17 mouse cellular contexts compared by ENCODE assay signal in genomic region chr2:130388796-130389195, GRCm38 (mm10). TPM values are rescaled to one million over a fixed set of nuclear protein-coding genes. Genes with fewer than 3 reads are reported as not detected.
A peak's percentile ranks its signal among the peaks of the same experiment; 100 is the strongest.
DNase-seq lines count a peak whose midpoint lies in the region; ATAC-seq and TF ChIP-seq lines count a peak whose summit lies in the region.
"Had no signal": no experiment of that assay in that cellular context is flagged by ENCODE, and none has a peak within 500 bp of the region (broad histone marks: within the 10 kb centered on the region; RNA-seq: fewer than 3 reads in every experiment).

No protein-coding gene starts in this region.

- in situ Hi-C loops in ES-E14 (cut with MboI; ENCODE audit: low sequenced_read_pairs in 2 of 2, unreplicated experiment in 2 of 2) = no loop called here

- H3K9me3 ChIP-seq in forebrain, embryonic 14.5 days (replicated peaks; ENCODE audit: control insufficient read depth, low read length) = no peaks in the 10 kb centered on the region
- no peaks in the 10 kb centered on the region for H3K9me3 ChIP-seq in forebrain, embryonic 13.5 days (replicated peaks)
- no peaks in the 10 kb centered on the region for H3K9me3 ChIP-seq in liver, postnatal 0 days (ENCODE audit: low read length)
- H3K9me3 ChIP-seq in liver, embryonic 11.5 days (ENCODE audit: control insufficient read depth, low read length) = no peaks in the 10 kb centered on the region
- no peaks in the 10 kb centered on the region for H3K9me3 ChIP-seq in ES-E14 (ENCODE audit: control insufficient read depth, insufficient read depth, low read depth, low read length)
- H3K9me3 ChIP-seq in neural tube, embryonic 15.5 days (replicated peaks) = no peaks in the 10 kb centered on the region
- H3K9me3 ChIP-seq: embryonic facial prominence, embryonic 15.5 days; liver, embryonic 13.5 days; midbrain, embryonic 15.5 days had no signal

- no peak overlapping the region for H3K4me2 ChIP-seq in forebrain, embryonic 14.5 days (ENCODE audit: low read length)
- no peak overlapping the region for H3K4me2 ChIP-seq in forebrain, embryonic 13.5 days
- H3K4me2 ChIP-seq in liver, postnatal 0 days (ENCODE audit: low read depth, low read length) = no peak overlapping the region
- H3K4me2 ChIP-seq in liver, embryonic 11.5 days = no peak overlapping the region
- no peak overlapping the region for H3K4me2 ChIP-seq in neural tube, embryonic 15.5 days
- H3K4me2 ChIP-seq: embryonic facial prominence, embryonic 15.5 days; liver, embryonic 13.5 days; midbrain, embryonic 15.5 days had no signal

- ATAC-seq in forebrain, embryonic 14.5 days = no peak
- ATAC-seq in forebrain, embryonic 13.5 days = no peak
- ATAC-seq in liver, postnatal 0 days = no peak
- ATAC-seq in liver, embryonic 11.5 days (replicated peaks; ENCODE audit: low FRiP score) = no peak
- ATAC-seq in neural tube, embryonic 15.5 days (ENCODE audit: low FRiP score) = no peak
- ATAC-seq: inflammation-experienced regulatory T-cells, adult 6 months; midbrain, embryonic 15.5 days had no signal

- H3K4me1 ChIP-seq in forebrain, embryonic 14.5 days (ENCODE audit: control insufficient read depth, insufficient read depth, low read length) = no peaks in the 10 kb centered on the region
- no peaks in the 10 kb centered on the region for H3K4me1 ChIP-seq in forebrain, embryonic 13.5 days
- no peaks in the 10 kb centered on the region for H3K4me1 ChIP-seq in liver, postnatal 0 days (ENCODE audit: insufficient read depth)
- H3K4me1 ChIP-seq in liver, embryonic 11.5 days (replicated peaks; ENCODE audit: control insufficient read depth, insufficient read depth, low read length) = no peaks in the 10 kb centered on the region
- no peaks in the 10 kb centered on the region for H3K4me1 ChIP-seq in ES-E14 (ENCODE audit: control insufficient read depth in 2 of 2, insufficient read depth in 2 of 2, low read length in 2 of 2, poor library complexity in 1 of 2)
- no peaks in the 10 kb centered on the region for H3K4me1 ChIP-seq in neural tube, embryonic 15.5 days
- H3K4me1 ChIP-seq: embryonic facial prominence, embryonic 15.5 days; liver, embryonic 13.5 days; midbrain, embryonic 15.5 days had no signal

- no peaks in the 10 kb centered on the region for H3K36me3 ChIP-seq in forebrain, embryonic 14.5 days (ENCODE audit: control insufficient read depth, insufficient read depth, low read length)
- H3K36me3 ChIP-seq in forebrain, embryonic 13.5 days (ENCODE audit: poor library complexity, severe bottlenecking) = peaks cover 14% of the 10 kb centered on the region
- no peaks in the 10 kb centered on the region for H3K36me3 ChIP-seq in liver, postnatal 0 days (replicated peaks; ENCODE audit: insufficient read depth, low read length)
- peaks cover 2% of the 10 kb centered on the region; the same call in 1 of the 2 replicates for H3K36me3 ChIP-seq in liver, embryonic 11.5 days (ENCODE audit: control insufficient read depth, insufficient read depth, low read length)
- peaks cover 6% of the 10 kb centered on the region for H3K36me3 ChIP-seq in ES-E14 (ENCODE audit: control insufficient read depth, insufficient read depth, low read length, poor library complexity, severe bottlenecking)
- H3K36me3 ChIP-seq in neural tube, embryonic 15.5 days = peaks cover 16% of the 10 kb centered on the region
- H3K36me3 ChIP-seq: liver, embryonic 13.5 days; midbrain, embryonic 15.5 days had no signal

- DNase-seq in forebrain, embryonic 14.5 days (ENCODE audit: low spot score) = peak; percentile 22
- no peak for DNase-seq in liver, postnatal 0 days
- DNase-seq in liver, embryonic 11.5 days (ENCODE audit: low spot score) = no peak
- no peak for DNase-seq in ES-E14 (ENCODE audit: low read depth, low spot score)
- peak; percentile 19 for DNase-seq in mesoderm, embryonic 11.5 days (ENCODE audit: low read depth, low spot score)
- no peak for DNase-seq in ovary, postnatal 36 days (ENCODE audit: low spot score)
- DNase-seq: cerebellum, adult 11-12 months; liver, embryonic 13.5 days; spleen, adult 18-20 months had no signal

- H3K27ac ChIP-seq in forebrain, embryonic 14.5 days (ENCODE audit: low read depth, low read length) = no peak overlapping the region
- H3K27ac ChIP-seq in forebrain, embryonic 13.5 days = no peak overlapping the region
- H3K27ac ChIP-seq in liver, postnatal 0 days (ENCODE audit: low read depth) = no peak overlapping the region
- no peak overlapping the region for H3K27ac ChIP-seq in liver, embryonic 11.5 days (ENCODE audit: low read depth, low read length)
- no peak overlapping the region for H3K27ac ChIP-seq in ES-E14 (ENCODE audit: insufficient read depth, low read depth, low read length, poor library complexity, severe bottlenecking)
- H3K27ac ChIP-seq in neural tube, embryonic 15.5 days (replicated peaks) = no peak overlapping the region
- H3K27ac ChIP-seq: embryonic facial prominence, embryonic 15.5 days; liver, embryonic 13.5 days; midbrain, embryonic 15.5 days had no signal

- H3K9ac ChIP-seq in forebrain, embryonic 14.5 days (ENCODE audit: low read length) = no peak overlapping the region
- no peak overlapping the region for H3K9ac ChIP-seq in forebrain, embryonic 13.5 days
- no peak overlapping the region for H3K9ac ChIP-seq in liver, postnatal 0 days (replicated peaks)
- H3K9ac ChIP-seq in liver, embryonic 11.5 days (ENCODE audit: low read depth, low read length) = no peak overlapping the region
- no peak overlapping the region for H3K9ac ChIP-seq in ES-E14 (ENCODE audit: insufficient read depth, low read depth, low read length, poor library complexity, severe bottlenecking)
- H3K9ac ChIP-seq in neural tube, embryonic 15.5 days (replicated peaks) = no peak overlapping the region
- H3K9ac ChIP-seq: embryonic facial prominence, embryonic 15.5 days; liver, embryonic 13.5 days; midbrain, embryonic 15.5 days had no signal

- no peak for TF ChIP-seq EP300 in liver, postnatal 0 days (IDR thresholded peaks at IDR 0.05; ENCODE audit: low read depth)

- peak; percentile 61 for TF ChIP-seq CTCF in liver, postnatal 0 days (IDR thresholded peaks at IDR 0.05; ENCODE audit: low read depth)

- H3K4me3 ChIP-seq in forebrain, embryonic 14.5 days (ENCODE audit: low read depth, low read length) = no peak overlapping the region
- H3K4me3 ChIP-seq in forebrain, embryonic 13.5 days = no peak overlapping the region
- no peak overlapping the region for H3K4me3 ChIP-seq in liver, postnatal 0 days (ENCODE audit: low read depth, low read length)
- no peak overlapping the region for H3K4me3 ChIP-seq in liver, embryonic 11.5 days (ENCODE audit: low read depth, low read length)
- no peak overlapping the region for H3K4me3 ChIP-seq in ES-E14 (ENCODE audit: insufficient read depth in 1 of 2, low read depth in 1 of 2, low read length in 2 of 2, poor library complexity in 1 of 2, severe bottlenecking in 1 of 2)
- no peak overlapping the region for H3K4me3 ChIP-seq in neural tube, embryonic 15.5 days (replicated peaks)
- H3K4me3 ChIP-seq: embryonic facial prominence, embryonic 15.5 days; liver, embryonic 13.5 days; midbrain, embryonic 15.5 days had no signal

- H3K27me3 ChIP-seq in forebrain, embryonic 14.5 days (replicated peaks; ENCODE audit: control insufficient read depth, insufficient read depth, low read length) = no peaks in the 10 kb centered on the region
- H3K27me3 ChIP-seq in forebrain, embryonic 13.5 days = no peaks in the 10 kb centered on the region
- H3K27me3 ChIP-seq in liver, postnatal 0 days (ENCODE audit: insufficient read depth, low read length) = no peaks in the 10 kb centered on the region
- no peaks in the 10 kb centered on the region for H3K27me3 ChIP-seq in liver, embryonic 11.5 days (replicated peaks; ENCODE audit: control insufficient read depth, insufficient read depth, low read length)
- 0 out of 2 replicates have a peak, but pooled peaks cover 3% of the 10 kb centered on the region for H3K27me3 ChIP-seq in neural tube, embryonic 15.5 days (replicated peaks)
- H3K27me3 ChIP-seq: embryonic facial prominence, embryonic 15.5 days; liver, embryonic 13.5 days; midbrain, embryonic 15.5 days had no signal

- WGBS in forebrain, embryonic 14.5 days = 90% methylated on average over 2 of the region's 2 CpGs
- WGBS in forebrain, embryonic 13.5 days = 69% methylated on average over 2 of the region's 2 CpGs
- 74% methylated on average over 2 of the region's 2 CpGs for WGBS in liver, postnatal 0 days (ENCODE audit: insufficient replicate concordance)
- 70% methylated on average over 2 of the region's 2 CpGs for WGBS in liver, embryonic 11.5 days
- WGBS in neural tube, embryonic 15.5 days = 81% methylated on average over 2 of the region's 2 CpGs

RNA-seq across cellular contexts. Expression of gene Cpxm1, which starts 8.6 kb away (rescaled TPM):
- polyA plus RNA-seq in forebrain, embryonic 14.5 days (2014; fragmentation: Nextera tagmentation; extraction: Ambion mirVana) = 10.1 and 10.9 TPM in 2 replicates
- 11.8 and 12.3 TPM in 2 replicates for polyA plus RNA-seq in forebrain, embryonic 13.5 days (2015; fragmentation: Nextera tagmentation; extraction: Ambion mirVana)
- 1.4 and 1.7 TPM in 2 replicates for polyA plus RNA-seq in liver, postnatal 0 days (2015; fragmentation: Nextera tagmentation; extraction: Ambion mirVana)
- 24.3 and 26.3 TPM in 2 replicates for polyA plus RNA-seq in liver, embryonic 11.5 days (2014; fragmentation: Nextera tagmentation; extraction: Ambion mirVana)
- total RNA-seq in ES-E14 (2012; rRNA removed) = 52.2 and 61.2 TPM in 2 replicates
- polyA plus RNA-seq in neural tube, embryonic 15.5 days (2015; fragmentation: Nextera tagmentation; extraction: Ambion mirVana) = 27.8 and 30.3 TPM in 2 replicates

RNA-seq across cellular contexts. Expression of gene Gm28372, which starts 16.2 kb away (rescaled TPM):
- not detected in 2 replicates for polyA plus RNA-seq in forebrain, embryonic 14.5 days (2014; fragmentation: Nextera tagmentation; extraction: Ambion mirVana)
- 0.09 and 0.34 TPM in 2 replicates for polyA plus RNA-seq in forebrain, embryonic 13.5 days (2015; fragmentation: Nextera tagmentation; extraction: Ambion mirVana)
- not detected in 2 replicates for polyA plus RNA-seq in liver, postnatal 0 days (2015; fragmentation: Nextera tagmentation; extraction: Ambion mirVana)
- polyA plus RNA-seq in liver, embryonic 11.5 days (2014; fragmentation: Nextera tagmentation; extraction: Ambion mirVana) = not detected in 2 replicates
- total RNA-seq in ES-E14 (2012; rRNA removed) = not detected in 2 replicates
- 0.17 TPM in 1 of 2 replicates, not detected in the other for polyA plus RNA-seq in neural tube, embryonic 15.5 days (2015; fragmentation: Nextera tagmentation; extraction: Ambion mirVana)
- total RNA-seq: adrenal gland, adult 18-20 months; layer of hippocampus, postnatal 25 days had no signal
- polyA plus RNA-seq: embryonic facial prominence, embryonic 15.5 days; heart, embryonic 14.5 days; inflammation-experienced regulatory T-cells, adult 6 months; liver, embryonic 13.5 days had no signal

RNA-seq across cellular contexts. Expression of gene 1700020A23Rik, which starts 16.3 kb away (rescaled TPM):
- polyA plus RNA-seq in forebrain, embryonic 14.5 days (2014; fragmentation: Nextera tagmentation; extraction: Ambion mirVana) = not detected in 2 replicates
- polyA plus RNA-seq in forebrain, embryonic 13.5 days (2015; fragmentation: Nextera tagmentation; extraction: Ambion mirVana) = 0.25 and 0.48 TPM in 2 replicates
- not detected in 2 replicates for polyA plus RNA-seq in liver, postnatal 0 days (2015; fragmentation: Nextera tagmentation; extraction: Ambion mirVana)
- not detected in 2 replicates for polyA plus RNA-seq in liver, embryonic 11.5 days (2014; fragmentation: Nextera tagmentation; extraction: Ambion mirVana)
- not detected in 2 replicates for total RNA-seq in ES-E14 (2012; rRNA removed)
- polyA plus RNA-seq in neural tube, embryonic 15.5 days (2015; fragmentation: Nextera tagmentation; extraction: Ambion mirVana) = 0.36 and 0.56 TPM in 2 replicates
- total RNA-seq: adrenal gland, adult 18-20 months; layer of hippocampus, postnatal 25 days had no signal
- polyA plus RNA-seq: heart, embryonic 14.5 days; inflammation-experienced regulatory T-cells, adult 6 months; liver, embryonic 13.5 days; midbrain, embryonic 15.5 days had no signal

RNA-seq across cellular contexts. Expression of gene Tmem239, which starts 17.5 kb away (rescaled TPM):
- polyA plus RNA-seq in forebrain, embryonic 14.5 days (2014; fragmentation: Nextera tagmentation; extraction: Ambion mirVana) = not detected in 2 replicates
- polyA plus RNA-seq in forebrain, embryonic 13.5 days (2015; fragmentation: Nextera tagmentation; extraction: Ambion mirVana) = not detected in 2 replicates
- polyA plus RNA-seq in liver, postnatal 0 days (2015; fragmentation: Nextera tagmentation; extraction: Ambion mirVana) = not detected in 2 replicates
- polyA plus RNA-seq in liver, embryonic 11.5 days (2014; fragmentation: Nextera tagmentation; extraction: Ambion mirVana) = not detected in 2 replicates
- not detected in 2 replicates for total RNA-seq in ES-E14 (2012; rRNA removed)
- polyA plus RNA-seq in neural tube, embryonic 15.5 days (2015; fragmentation: Nextera tagmentation; extraction: Ambion mirVana) = not detected in 2 replicates
- total RNA-seq: adrenal gland, adult 18-20 months; layer of hippocampus, postnatal 25 days had no signal
- polyA plus RNA-seq: embryonic facial prominence, embryonic 15.5 days; heart, embryonic 14.5 days; inflammation-experienced regulatory T-cells, adult 6 months; liver, embryonic 13.5 days had no signal

RNA-seq across cellular contexts. Expression of gene Vps16, which starts 35.3 kb away (rescaled TPM):
- polyA plus RNA-seq in forebrain, embryonic 14.5 days (2014; fragmentation: Nextera tagmentation; extraction: Ambion mirVana) = 92.2 and 99.3 TPM in 2 replicates
- 125 and 130 TPM in 2 replicates for polyA plus RNA-seq in forebrain, embryonic 13.5 days (2015; fragmentation: Nextera tagmentation; extraction: Ambion mirVana)
- 19.4 and 22.8 TPM in 2 replicates for polyA plus RNA-seq in liver, postnatal 0 days (2015; fragmentation: Nextera tagmentation; extraction: Ambion mirVana)
- polyA plus RNA-seq in liver, embryonic 11.5 days (2014; fragmentation: Nextera tagmentation; extraction: Ambion mirVana) = 69.6 and 80.5 TPM in 2 replicates
- 111 and 164 TPM in 2 replicates for total RNA-seq in ES-E14 (2012; rRNA removed)
- 102 TPM in 2 replicates for polyA plus RNA-seq in neural tube, embryonic 15.5 days (2015; fragmentation: Nextera tagmentation; extraction: Ambion mirVana)

Comparison
In these comparisons a context has a peak if more than half of its experiments do, and no peak if none do; other contexts are left out.
1. DNase-seq: peak in forebrain, embryonic 14.5 days (single experiment) and mesoderm, embryonic 11.5 days (single experiment); none in liver, postnatal 0 days (single experiment), liver, embryonic 11.5 days (single experiment), ES-E14 (single experiment) and ovary, postnatal 36 days (single experiment).